21 mouse cellular contexts compared by ENCODE assay signal in genomic region chr9:122843760-122844159, GRCm38 (mm10). TPM values are rescaled to one million over a fixed set of nuclear protein-coding genes. Genes with fewer than 3 reads are reported as not detected.
"Had no signal": no experiment of that assay in that cellular context is flagged by ENCODE, and none has a peak within 500 bp of the region (broad histone marks: within the 10 kb centered on the region; RNA-seq: fewer than 3 reads in every experiment).

Gm35549 (minus strand) TSS chr9:122844035.

- H3K27me3 ChIP-seq: limb, embryonic 12.5 days; limb, embryonic 15.5 days; megakaryocyte, embryonic 14.5 days; midbrain, embryonic 15.5 days; neural tube, embryonic 13.5 days; stomach, embryonic 15.5 days had no signal

- ATAC-seq: liver, postnatal 0 days; midbrain, embryonic 15.5 days had no signal

- H3K9me3 ChIP-seq: limb, embryonic 15.5 days; midbrain, embryonic 15.5 days; stomach, embryonic 15.5 days had no signal

- H3K9ac ChIP-seq: limb, embryonic 12.5 days; limb, embryonic 15.5 days; liver, embryonic 14.5 days; liver, postnatal 0 days; midbrain, embryonic 15.5 days; neural tube, embryonic 13.5 days; stomach, embryonic 15.5 days had no signal

- DNase-seq: kidney, adult 18-20 months; kidney, adult 9 months; kidney, postnatal 14 days; kidney, postnatal 4 days; left cerebral cortex, postnatal 4 days; liver, postnatal 0 days; retina, postnatal 1 day; right cerebral cortex, postnatal 25 days; spleen, adult 18-20 months; thymus, adult 2 months; thymus, postnatal 14 days; thymus, postnatal 4 days had no signal

- H3K4me1 ChIP-seq: limb, embryonic 12.5 days; megakaryocyte, embryonic 14.5 days; midbrain, embryonic 15.5 days; neural tube, embryonic 13.5 days; stomach, embryonic 15.5 days had no signal

- H3K4me2 ChIP-seq: limb, embryonic 12.5 days; limb, embryonic 15.5 days; liver, embryonic 11.5 days; midbrain, embryonic 11.5 days; midbrain, embryonic 15.5 days; neural tube, embryonic 13.5 days; stomach, embryonic 15.5 days had no signal

- H3K4me3 ChIP-seq: limb, embryonic 12.5 days; limb, embryonic 15.5 days; megakaryocyte, embryonic 14.5 days; midbrain, embryonic 15.5 days; neural tube, embryonic 13.5 days; stomach, embryonic 15.5 days had no signal

- H3K27ac ChIP-seq: limb, embryonic 12.5 days; limb, embryonic 15.5 days; liver, embryonic 14.5 days; midbrain, embryonic 15.5 days; neural tube, embryonic 13.5 days; stomach, embryonic 15.5 days had no signal

RNA-seq across cellular contexts. Expression of gene Gm35549, which starts in this region (rescaled TPM):
- polyA plus RNA-seq: liver, embryonic 11.5 days; liver, embryonic 14.5 days; liver, postnatal 0 days; neural tube, embryonic 13.5 days; thymus, adult 2 months had no signal
